Mouse (Mus musculus) kidney, adult 18-20 months (tissue): Measurements from ENCODE around the gene Nom1.

ENCODE experiments used
- DNase-seq: peaks from one replicate; pipeline ENCODE4 v3.0.0; 2021

Gene Nom1

DNA sequence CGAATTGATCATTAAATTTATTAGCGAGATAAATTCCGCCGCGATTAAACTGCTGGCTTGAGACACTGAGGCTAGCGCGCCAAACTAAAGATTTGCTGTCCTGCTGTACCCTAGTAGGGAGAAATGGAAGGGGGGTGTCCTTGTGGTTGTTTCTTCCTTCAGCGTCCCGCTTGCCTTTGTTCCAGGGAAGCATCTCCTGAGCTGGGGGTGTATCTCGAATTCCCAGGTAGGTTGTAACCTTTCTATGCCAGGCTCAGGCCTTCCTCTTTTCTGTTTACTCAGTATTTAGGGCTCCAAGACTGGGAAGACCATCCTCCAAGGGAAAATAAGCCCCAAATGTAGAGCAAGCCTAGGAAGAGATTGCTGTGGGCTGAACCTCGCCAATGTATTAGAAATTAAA is 36.9 kb downstream of the Nom1 start:
- DNase-seq, result no peak

DNA sequence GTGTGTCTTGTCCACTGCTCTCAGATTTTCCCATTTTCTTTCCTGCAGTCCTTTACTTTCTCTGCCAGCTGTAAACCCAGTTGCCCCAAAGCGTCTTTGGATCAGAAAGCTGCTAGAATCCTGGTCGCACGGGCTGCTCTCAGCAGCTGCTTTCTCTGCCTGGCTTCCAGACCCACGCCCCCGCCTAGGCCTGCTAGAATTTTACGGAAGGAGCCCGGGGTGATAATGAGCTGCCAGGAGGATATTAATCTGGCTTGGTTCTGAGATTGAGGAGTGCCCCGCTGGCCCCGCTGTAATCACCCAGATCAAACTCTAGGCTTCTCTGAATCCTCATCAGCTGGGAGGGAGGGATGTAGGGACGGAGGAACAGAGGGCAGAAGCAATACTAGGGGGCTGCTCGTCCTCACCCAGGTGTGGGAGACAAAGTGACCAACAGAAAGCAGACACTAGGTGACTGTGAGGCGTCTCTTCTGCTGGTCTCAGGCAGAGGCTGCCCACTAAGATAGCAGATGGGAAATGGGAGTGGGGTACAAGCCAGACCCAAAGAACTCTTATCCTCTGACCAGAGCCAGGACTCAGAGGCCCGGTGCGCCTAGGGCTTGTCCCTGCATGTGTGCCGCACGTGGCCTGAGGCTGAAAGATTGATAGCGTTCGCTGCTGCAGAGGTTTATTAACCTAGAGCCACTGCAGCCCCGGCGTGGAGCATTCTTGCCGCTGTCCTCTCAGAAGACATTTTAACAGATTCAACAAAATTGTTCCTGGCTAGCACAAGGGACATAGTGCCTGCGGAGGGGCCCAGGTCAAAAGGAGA is 37.6 kb downstream of the Nom1 start:
- DNase-seq, result no peak

DNA sequence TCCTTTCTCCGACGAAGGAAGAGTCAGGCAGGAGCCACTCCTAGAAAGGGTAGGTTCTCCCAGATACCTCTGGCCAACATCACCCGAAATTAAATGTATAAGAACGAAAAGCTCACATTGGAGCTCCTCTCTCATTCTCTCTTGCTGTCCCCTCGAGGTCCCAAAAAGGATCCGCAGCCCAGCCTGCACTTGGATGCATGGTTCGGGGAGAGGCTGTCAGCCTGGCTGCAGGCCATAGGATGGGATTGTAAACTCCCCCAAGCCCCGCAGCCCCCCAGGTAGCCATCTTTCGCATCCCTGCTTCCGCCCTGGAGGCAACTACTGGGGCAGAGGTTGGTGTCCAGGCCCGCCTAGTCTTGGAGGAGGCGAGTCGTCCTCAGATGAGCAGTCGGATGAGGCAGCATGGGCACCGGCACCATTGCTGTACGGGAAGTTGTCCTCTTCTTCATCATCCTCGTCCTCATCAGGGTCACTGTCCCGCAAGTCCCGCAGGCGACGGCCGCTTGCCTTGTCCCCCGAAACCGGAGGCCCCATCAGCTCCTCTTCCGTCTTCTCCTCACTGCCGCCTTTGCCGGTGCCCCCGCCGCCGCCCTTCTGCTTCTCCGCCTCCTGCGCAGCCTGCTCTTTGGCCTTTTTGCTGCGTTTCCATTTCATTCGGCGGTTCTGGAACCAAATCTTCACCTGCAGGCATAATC is 39.2 kb downstream of the Nom1 start:
- no peak for DNase-seq

DNA sequence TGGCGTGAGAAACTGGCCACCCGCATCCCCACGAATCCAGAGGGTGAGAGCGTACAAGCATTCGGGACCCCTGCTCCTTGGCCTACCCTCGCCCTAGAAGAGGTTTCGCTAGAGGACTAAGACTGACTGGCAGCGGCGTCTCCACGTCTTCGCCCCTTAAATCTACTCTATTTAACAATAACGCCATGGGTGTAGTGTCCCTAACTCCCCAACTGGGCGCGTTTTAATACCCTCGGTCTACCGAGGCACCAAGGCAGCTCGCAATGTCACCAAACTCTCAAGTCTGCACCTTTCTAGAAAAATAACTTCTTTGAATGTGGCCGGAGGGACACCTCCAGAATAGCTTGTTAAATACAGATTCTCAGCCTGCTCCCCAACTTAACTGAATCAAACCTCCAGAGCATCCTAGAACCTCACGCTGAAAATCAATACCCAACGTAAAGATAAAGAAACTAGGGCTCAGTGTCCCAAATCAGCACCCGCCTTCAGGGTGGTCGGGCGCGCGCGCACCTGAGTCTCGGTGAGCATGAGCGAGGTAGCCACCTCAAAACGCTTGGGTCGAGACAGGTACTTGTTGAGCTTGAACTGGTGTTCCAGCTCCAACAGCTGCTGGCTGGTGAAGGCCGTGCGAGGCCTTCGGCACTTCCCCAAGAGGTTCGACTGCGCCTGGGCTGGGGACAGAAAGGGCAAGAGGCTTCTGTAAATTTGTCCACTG is 39.9 kb downstream of the Nom1 start:
- DNase-seq, result no peak

DNA sequence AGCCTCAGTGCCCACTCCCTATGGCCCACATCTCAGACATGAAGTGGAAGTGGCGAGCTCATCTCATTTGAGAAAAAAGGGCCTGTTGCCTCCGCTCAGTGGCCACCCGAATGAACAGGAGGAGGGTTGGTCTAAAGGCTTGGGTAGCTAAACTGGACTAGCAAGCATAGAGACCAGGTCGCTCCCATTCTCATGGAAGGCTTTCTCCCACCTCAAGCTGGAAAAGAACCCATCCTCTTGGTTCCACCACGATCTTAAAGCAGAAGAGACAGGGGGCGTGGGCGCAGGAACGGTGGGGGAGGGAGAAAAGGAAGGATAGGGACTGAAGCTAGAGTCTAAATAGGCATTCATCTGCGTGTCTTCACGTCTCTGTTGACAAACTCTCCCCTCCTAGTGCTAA is 40.6 kb downstream of the Nom1 start:
- no peak for DNase-seq

DNA sequence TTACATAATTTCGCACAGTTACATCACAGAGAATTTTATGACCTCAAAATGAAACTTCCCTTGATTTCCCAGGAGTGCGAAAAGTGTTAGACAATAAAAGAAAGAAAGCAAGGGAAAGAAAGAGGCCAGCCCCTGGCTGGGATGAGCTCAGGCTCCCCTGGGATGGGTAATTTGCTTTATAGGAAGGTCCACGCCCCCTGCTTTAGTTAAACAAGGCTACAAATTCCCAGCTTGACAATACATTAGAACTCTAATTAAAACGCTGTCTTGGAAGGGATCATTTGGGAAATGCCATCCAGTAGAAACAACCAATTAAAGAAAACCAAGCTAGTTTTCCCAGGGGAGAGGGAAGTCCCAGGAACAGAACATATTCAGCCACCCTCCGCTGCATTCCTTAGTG is 41.1 kb downstream of the Nom1 start:
- no peak for DNase-seq

DNA sequence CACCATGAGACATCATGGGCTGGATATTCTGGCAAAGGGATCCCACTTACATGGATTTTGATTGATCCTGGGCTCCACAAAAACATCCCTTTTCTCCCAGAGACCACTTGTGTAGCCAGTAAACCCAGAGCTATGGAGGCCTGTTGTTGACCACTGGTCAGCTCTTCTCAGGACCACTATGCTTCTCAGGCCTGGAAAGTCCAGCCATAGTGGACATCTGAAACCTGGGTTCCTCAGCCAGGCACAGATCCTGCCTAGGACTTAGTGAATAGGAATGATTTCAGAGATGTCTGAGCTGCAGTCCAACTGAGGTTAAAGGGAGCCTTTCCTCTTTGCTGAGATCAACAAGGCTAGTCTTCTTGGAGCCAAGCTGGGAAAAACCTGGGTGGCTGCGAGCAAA is 41.6 kb downstream of the Nom1 start:
- DNase-seq, result no peak

DNA sequence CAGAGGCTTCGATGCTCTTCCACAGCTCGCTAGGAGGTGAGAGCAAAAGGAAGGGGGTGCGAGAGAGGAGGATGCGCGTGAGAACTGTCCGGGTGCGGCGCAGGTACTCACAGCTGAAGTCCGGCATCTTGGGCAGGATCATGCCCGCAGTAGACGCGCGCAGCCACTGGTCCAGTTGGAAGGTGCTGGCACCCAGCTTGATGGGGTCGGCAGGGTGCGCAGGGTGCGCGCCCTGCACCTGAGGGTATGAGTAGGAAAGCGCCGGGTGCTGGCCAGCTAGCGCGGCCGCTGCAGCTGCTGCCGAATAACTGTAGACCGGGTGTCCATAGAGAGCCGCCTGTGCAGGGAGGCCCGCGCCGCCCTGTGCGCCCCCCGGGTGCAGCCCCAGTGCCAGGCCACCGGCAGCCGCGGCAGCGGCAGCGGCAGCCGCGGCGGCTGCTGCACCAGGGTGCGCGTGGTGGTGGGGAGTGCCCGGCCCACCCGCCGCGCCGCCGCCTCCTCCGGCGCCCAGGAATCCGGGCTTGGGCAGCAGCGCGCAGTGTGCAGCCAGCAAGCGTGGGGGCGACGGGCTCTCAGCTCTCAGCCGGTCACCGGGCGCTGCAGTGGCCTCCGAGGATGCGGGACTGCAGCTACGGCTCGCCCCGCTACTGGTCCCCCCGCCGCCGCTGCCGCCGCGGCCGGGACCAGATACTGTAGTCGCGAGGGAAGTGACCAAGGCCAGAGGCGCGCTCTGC is 43.2 kb downstream of the Nom1 start:
- no peak for DNase-seq

DNA sequence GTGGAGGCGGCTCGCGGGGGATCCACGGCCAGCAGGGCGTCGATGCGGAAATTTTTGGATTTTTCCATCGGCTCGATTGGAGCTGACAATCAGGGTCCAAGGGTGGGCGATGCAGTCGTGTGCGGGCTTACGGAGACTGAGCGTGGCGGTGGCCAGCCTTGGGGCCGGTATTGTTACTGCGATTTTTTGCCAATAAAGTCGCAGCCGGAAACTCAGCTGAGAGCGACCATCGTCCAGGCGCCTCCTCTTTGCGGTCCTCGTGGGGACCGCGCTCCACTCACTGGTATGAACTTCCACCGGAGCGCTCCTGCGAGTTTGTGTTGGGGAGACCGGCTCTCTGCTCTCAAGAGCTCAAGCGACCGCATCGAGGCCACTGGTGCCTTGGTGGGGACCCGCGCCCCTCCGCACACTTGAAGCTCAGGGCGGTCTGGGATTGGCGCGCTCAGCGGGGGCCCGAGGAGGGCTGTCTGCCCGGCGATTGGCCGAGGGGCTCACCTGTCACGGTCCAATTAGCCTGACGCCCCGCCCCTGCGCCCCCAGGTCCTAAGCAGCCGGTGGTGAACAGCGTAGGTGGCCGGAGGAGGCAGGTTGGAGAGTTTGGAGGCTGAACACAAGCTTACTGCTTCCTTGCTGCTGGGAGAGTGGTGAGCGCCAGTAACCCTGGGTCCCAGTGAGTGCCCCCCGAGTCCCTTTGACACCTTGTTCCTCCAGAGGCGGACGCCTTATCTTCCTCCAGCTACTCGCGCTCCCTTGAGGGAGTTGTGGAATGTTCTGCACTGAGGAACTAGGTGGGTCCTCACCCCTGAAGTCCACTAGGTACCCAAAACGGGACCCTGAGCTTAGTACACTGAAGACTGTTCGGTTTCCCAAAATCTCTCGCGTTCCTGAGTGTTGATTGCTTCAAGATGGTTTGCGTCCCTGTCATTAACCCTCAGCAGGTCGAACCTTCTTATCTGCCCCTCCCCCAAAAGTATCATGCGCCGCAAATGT is 44.0 kb downstream of the Nom1 start, which contains the start of gene Mnx1:
Mnx1 (minus strand) TSS at position 263 of the 990 bp plus-strand sequence.
- no peak for DNase-seq

DNA sequence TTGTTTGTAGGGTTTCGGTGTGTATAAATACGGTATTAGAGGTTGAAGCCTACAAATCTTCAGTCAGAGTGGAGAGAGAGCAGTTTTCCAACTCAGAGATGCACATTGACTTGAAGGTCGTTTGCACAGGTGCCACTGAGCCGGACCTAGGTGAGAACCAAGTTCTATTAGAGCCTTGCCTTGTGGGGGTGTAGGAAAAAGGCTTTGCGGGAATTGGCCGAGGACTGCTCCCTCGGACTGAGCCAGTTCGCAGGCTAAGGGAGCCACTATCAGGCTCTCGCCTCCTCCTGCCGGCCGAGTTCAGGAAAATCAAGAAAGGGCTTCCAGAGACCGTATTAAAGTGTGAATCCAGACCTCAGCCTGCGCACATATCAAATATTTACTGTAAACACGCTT is 44.7 kb downstream of the Nom1 start:
- peak; percentile 32 for DNase-seq

DNA sequence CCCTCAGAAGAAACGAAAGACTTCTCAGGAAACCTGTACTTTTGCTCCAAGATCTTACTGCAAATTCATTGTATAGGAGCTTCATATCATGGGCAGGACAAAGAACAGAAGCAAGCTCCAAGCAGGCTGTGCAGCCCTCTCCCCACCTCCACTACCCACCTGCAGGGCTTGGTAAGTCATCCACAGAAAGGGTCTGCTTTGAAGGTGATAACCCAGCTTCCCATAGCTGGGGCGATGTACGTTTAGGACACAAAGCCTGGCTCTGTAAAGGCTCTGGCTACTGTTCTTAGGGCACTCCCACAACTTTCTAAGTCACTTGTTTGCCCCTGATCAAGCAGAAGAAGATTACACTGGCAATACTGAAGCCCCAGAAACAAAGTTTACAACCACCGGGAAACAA is 49.3 kb downstream of the Nom1 start:
- no peak for DNase-seq

DNA sequence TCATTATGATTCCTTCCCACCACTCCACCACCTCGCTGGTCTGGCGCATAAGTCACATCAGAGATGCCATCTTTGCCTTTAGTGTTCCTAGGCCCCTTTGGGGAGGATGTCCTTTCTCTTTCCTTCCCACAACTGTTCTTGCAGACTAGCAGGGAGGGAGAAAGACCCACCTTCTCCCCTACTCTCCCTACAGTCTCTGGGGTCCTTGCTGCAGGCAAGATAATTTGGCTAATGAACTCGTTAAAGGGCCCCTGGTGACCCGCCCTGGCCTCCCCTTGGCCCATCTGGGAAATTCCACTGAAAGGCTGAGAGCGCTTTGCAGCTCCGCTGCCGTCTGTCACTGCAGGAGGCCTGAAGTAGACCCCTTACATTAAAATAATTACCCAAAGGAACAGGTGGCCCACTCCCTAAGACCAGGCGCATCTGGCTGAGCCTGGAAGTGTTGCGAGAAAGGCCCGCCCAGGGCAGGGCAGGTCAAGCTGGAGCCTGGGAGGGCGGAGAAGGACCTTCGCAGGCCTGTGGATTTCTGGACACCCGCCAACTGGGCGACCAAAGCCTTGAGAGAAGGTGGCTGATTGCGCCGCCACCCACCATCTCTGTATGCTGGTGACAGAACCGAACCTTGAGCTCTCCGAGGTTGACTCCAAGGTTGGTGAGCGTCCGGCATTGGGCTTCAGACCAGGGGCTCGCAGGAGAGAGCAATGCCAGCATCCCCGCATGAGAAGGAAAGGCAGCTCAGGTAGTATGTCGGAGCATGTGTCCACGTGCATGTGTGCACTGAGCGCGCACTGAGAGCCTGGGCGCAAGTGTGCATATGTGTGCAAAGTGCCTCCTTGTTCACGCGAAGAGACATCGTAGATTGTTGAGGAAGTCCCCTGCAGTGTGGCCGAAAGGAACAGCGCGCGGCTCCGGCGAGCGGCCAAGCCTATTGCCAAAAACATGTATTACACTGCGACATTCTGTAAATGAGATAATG is 50.8 kb downstream of the Nom1 start:
- DNase-seq, result no peak

DNA sequence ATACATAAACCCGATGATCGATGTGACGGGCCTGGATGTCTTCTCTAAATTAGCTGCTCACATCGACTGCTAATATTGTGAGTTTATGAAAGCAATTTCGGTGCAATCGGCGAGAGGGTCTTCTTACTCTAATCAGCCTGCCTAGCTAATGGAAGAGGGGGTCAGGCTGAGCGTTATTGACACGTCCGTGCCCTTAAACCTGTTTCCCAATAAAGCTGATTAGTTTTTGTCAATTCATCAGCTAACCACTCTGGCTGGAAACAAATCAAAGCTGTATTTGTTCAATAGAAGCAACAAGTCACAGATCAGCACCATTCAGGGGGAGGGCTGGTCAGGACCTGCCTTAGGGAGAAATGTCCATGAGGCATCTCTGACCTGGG is 51.5 kb downstream of the Nom1 start:
- DNase-seq, result no peak

DNA sequence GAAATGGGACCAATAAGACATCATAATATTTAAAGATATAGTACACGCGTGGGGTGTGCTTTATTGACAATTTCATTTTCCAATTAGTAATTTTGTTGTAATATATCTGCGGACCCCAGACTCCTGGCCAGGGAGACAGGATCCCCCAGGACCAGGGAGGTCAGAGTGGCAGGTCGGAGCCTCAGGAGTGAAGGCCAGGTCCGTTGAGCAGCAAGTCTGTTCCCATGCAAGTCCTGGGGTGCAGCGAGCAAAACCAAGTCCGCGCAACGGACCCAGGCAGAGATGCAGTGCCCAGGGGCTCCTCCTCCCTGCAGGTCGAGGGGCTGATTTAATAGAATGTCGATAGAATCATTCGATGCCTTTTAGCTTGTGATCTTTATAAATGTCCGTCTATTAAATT is 52.9 kb downstream of the Nom1 start:
- no peak for DNase-seq

DNA sequence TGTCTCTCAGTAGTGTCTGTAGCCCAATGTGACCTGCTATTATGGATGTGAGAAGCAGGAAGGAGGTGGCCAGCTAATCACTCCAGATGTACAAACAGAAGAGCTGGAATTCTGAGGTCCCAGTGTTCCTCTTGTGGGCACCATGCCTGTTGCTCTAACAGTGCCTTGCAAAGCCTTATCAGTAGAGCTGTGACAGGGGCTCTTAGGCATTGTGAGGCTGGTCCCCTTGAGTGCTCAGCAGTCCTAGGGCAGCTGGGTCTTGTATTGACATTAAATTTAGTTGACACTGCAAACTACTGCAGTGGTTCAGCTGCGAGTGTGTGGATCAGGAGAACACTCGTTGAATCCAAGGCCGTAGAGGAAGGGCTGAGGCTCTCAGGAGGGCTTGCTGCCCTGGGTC is 72.5 kb downstream of the Nom1 start:
- DNase-seq, result no peak
